Mouse (Mus musculus): ENCODE data around the gene Rere. TPM values are rescaled to one million over a fixed set of nuclear protein-coding genes. Genes with fewer than 3 reads are reported as not detected.
A peak's percentile ranks its signal among the peaks of the same experiment; 100 is the strongest.
"Not testable (repeated sequence)": the region's sequence is repeated elsewhere in the genome, so short reads cannot be mapped to it uniquely, and the experiment has no call there.

Gene Rere
- total RNA-seq, 2 experiments from 2014 or later = 52.5 to 62.6 TPM

DNA sequence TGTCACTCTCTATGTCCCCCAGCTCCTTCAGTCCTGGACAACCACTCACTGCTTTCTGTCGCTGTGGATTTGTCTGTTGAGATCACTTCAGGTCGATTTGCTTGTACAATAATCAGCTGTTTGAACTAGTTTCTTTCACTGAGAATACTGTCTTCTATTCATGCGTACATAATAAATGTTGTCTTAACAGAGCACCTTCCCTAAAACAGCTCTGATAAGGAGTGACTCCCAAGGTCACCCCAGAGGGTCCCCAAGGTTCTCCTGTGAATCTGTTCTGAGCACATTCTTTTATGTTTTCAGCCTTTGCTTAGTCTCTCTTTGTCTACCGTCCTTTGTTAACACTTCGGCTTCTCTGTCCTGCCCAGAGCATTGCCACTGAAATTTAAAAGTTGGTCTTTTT is 241.0 kb downstream of the Rere start:
- DNase-seq = no peak
- intact Hi-C loops (cut with DNase I) = no loop called here

- no peak for DNase-seq
- intact Hi-C loops (cut with DNase I) = no loop called here
Observed at GRCm38 (mm10) chr4:150523351-150523750, 241.9 kb downstream of the Rere start.

DNA sequence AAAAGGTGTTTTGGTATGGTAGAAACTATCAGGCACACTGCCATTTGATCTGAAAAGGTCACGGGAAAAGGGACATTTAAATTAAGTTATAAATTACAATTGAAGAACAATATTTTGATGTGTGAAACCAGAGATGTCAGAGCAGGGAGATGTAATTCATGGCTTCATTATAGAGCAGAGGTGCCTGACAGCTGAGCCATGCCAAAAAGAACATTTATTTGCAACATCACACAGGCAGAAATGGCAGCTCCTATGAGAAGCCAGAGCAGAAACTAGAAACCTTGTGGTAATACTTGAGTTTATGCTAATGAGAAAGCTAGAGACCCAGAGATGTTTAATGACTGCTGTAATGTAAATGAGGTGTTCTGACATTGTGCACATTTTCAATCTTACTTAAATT is 244.8 kb downstream of the Rere start:
- intact Hi-C loops (cut with DNase I) = no loop called here
- DNase-seq = no peak

GRCm38 (mm10) chr4:150528426-150528825 is 247.0 kb downstream of the Rere start:
- DNase-seq = no peak
- intact Hi-C loops (cut with DNase I) = no loop called here

DNA sequence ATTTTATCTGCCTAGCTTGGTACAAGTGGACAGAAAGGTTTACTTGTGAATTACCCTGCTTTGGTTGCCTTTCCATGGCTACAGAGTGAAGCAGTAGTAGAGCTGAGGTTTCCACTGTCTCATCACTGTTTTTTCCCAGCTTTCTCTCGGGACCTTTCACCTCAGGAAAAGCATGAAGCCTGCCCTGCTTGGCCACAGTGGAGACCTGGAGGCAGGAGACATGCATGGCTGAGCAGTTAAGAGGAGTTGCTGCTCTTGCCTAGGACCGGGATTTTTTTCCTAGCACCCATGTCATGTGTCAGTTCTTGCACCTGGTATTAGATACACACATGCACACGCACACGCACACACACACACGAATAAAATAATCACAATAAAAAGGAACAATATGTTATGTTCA is 247.4 kb downstream of the Rere start:
- no peak for DNase-seq
- intact Hi-C loops (cut with DNase I) = no loop called here

- DNase-seq = no peak
- intact Hi-C loops (cut with DNase I) = no loop called here
Observed at GRCm38 (mm10) chr4:150531869-150532268, 250.4 kb downstream of the Rere start.

GRCm38 (mm10) chr4:150536821-150537510 is 255.5 kb downstream of the Rere start:
- intact Hi-C loops (cut with DNase I) = no loop called here
- DNase-seq = no peak

- no peak for DNase-seq
- intact Hi-C loops (cut with DNase I) = no loop called here
Observed at GRCm38 (mm10) chr4:150539846-150540245, 258.4 kb downstream of the Rere start.

- intact Hi-C loops (cut with DNase I) = no loop called here
- DNase-seq = no peak
Observed at GRCm38 (mm10) chr4:150540392-150541094, 259.1 kb downstream of the Rere start.

- DNase-seq = no peak
- intact Hi-C loops (cut with DNase I) = no loop called here
Observed at GRCm38 (mm10) chr4:150544231-150544630, 262.8 kb downstream of the Rere start.

DNA sequence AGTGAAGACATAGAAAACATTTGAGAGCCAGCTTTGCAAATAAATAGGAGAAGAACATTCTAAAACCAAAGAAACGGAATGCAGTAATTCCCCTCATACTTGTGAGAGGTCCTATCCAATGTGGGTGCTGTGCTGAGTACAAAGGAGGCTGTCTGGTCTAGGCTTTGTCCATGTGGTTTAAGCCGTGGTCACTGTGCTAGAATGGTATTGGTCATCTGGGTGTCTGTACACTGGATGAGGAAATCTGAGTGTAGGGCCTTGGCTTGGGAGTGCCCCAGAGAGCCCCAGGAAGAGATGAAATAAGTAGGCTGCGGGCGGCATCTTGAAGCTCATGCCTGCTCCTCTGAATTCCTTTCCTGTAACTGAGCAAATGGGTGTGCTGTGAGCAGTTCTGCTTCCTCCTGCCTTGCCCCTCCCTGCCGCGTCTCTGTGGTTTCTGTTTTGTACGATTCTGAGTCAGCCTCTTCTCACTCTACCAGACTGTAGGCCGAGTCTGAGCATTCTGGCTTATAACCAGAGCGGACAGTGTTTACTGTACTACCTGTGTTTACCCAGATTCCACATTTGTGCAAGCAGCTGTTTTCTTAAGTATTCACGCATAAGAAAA is 263.3 kb downstream of the Rere start:
- DNase-seq = peak; percentile 37 to 39
- intact Hi-C loops (cut with DNase I) = no loop called here

DNA sequence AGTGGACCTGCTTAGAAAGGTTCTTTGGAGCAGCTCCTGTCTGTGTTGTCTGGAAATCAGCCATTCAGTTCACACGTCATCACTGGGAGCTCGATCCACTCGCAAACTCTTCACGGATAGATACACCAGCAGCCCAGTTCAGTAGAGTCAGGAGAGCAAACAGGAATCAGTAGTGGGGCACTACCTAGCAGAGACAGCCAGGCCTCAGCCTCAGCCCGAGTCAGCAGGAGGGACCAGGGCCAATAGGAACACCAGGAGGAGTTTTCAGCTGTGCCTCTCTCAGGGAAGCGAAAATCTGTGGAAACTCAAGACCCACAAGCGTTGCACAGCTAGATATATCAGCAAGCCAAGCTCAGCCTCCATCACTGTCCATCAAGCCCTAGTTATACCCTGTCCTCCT is 264.3 kb downstream of the Rere start:
- no peak for DNase-seq
- intact Hi-C loops (cut with DNase I) = no loop called here

GRCm38 (mm10) chr4:150546296-150546695 is 264.9 kb downstream of the Rere start:
- DNase-seq; intact Hi-C loops (cut with DNase I): not testable (repeated sequence)

- DNase-seq = no peak
- intact Hi-C loops (cut with DNase I) = no loop called here
Observed at GRCm38 (mm10) chr4:150549393-150549792, 267.9 kb downstream of the Rere start.

DNA sequence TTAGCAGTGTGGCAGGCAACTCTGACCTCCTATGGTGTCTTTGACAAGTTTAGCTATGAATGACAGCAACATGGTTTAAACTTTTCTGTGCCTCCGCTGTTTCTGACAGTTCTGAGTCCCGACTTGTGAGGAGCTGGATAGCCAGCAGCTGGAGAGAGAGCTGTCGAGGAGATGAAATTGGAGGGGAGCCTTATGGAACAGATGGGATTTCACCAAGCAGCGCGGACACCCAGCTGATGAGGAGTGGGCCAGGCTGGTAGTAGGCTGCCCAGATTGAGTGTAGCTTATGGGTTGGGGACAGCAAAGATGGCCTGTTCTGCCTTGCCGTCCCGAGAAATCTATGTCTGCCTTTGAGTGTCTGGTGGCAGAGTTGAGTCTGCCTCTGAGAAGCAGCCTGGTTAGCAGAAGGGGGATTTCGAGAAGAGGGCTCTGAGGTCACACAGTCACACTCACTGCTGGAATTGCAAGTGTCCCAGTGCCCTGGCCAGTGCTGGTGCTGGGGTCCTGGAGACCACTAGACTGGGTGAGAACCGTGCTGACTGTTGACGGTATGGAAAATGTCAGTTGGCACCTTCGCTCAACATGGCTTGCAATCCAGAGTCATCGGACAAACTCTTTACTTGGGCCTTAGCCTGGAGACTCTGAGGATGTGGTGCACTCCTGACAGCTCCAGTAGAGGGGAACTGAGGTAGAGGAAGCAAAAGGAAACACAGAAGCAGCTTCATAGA is 268.7 kb downstream of the Rere start:
- no peak for DNase-seq
- intact Hi-C loops (cut with DNase I) = loop anchor here (5.0 kb wide), 1 partner anchor 53 kb away; no protein-coding TSS in a partner anchor

GRCm38 (mm10) chr4:150551390-150551789 is 269.9 kb downstream of the Rere start:
- intact Hi-C loops (cut with DNase I) = loop anchor here (5.0 kb wide), 1 partner anchor 54 kb away; no protein-coding TSS in a partner anchor
- DNase-seq = no peak

DNA sequence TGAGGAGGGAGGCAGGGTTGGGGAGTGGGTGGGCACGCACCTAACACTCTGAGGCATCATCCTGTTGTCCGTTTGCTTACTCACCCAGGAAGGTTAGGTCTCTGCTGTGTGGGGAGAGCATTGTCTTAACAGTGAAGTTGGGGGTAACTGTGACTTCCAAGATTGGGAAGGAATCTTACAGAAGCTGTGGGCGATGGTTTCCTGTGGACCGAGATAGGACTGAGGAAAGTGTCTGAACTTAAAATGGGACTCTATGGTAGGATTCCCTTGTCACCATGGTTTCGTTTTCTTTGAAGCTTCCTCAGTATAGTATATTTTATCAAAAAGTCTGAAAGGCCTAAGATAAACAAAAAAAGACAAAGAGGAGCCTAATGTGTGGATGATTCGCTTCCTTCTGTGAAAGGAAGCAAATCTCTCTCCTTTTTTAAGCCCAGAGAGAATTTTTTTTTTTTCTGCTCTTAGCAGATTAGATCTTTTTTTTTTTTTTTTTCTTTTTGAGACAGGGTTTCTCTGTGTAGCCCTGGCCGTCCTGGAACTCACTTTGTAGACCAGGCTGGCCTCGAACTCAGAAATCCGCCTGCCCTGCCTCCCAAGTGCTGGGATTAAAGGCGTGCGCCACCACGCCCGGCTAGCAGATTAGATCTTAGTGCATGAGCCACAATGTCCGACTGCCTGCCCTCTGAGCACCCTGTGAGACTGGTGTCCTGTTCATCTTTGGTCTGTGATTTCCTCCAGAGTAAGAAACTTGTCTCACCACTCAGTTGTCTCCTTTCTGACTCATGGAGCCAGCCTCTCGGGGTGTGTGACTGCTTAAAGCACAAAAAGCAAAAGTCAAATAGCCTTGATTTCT is 271.5 kb downstream of the Rere start:
- intact Hi-C loops (cut with DNase I) = loop anchor here (5.0 kb wide), 1 partner anchor 56 kb away; no protein-coding TSS in a partner anchor
- no peak for DNase-seq

DNA sequence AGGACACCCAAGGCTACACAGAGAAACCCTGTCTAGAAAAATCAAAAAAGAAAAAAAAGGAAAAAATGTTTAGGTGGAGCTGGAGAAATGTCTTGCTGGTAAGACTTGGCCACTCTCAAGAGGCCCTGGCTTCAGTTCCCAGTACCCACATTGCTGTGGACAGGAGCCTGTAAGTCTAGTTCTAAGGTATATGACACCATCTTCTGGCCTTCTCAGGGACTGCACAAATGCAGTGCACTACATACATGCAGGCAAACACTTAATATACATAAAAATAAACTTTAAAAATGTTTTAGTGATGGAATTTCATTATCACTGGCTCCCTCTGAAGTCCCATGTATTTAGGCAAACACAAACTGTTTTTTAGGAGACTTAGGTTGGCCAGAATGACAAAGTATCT is 274.3 kb downstream of the Rere start:
- intact Hi-C loops (cut with DNase I) = no loop called here
- no peak for DNase-seq

- DNase-seq = peak; percentile 75 to 77
- intact Hi-C loops (cut with DNase I) = no loop called here
Observed at GRCm38 (mm10) chr4:150556382-150557221, 275.2 kb downstream of the Rere start.
